Mouse (Mus musculus) brain, embryonic 14.5 days (tissue): ENCODE data around the gene Olfr619.

ENCODE experiments used
- CTCF ChIP-seq: fragments of 200-500 bp; IDR thresholded peaks from 2 replicates; pipeline ENCODE4 v1.5.1; 2012; ENCODE audit warnings: inconsistent platforms, mild to moderate bottlenecking, moderate library complexity, borderline replicate concordance; ENCODE audit not compliant: insufficient read depth, insufficient read length; ENCODE audit errors: extremely low read depth
- POLR2A ChIP-seq: fragments of 200-500 bp; IDR thresholded peaks from 2 replicates; pipeline ENCODE4 v1.6.1; 2012; ENCODE audit warnings: mild to moderate bottlenecking, inconsistent platforms, borderline replicate concordance; ENCODE audit not compliant: poor library complexity, insufficient read depth, insufficient read length, severe bottlenecking; ENCODE audit errors: extremely low read depth

- TF ChIP-seq CTCF (no peak), POLR2A (no peak)
Observed at GRCm38 (mm10) chr7:103589803-103590202, 10.6 kb upstream of the Olfr619 start, which contains the start of gene Olfr618.
